Mouse (Mus musculus) B cell, adult 2 months (primary cell): Measurements from ENCODE around the gene Atp5h.
A peak's percentile ranks its signal among the peaks of the same experiment; 100 is the strongest.

Source experiments
- DNase-seq, 2 experiments: peaks; one replicate each; pipeline ENCODE4 v3.0.0; 2022

Atp5h gene

GRCm38 (mm10) chr11:115437571-115438122, 17.9 kb upstream of the Atp5h start:
- no peak for DNase-seq

GRCm38 (mm10) chr11:115435596-115436337, 16.0 kb upstream of the Atp5h start:
- DNase-seq: no peak

- no peak for DNase-seq
These were observed 13.6 kb upstream of the Atp5h start for GRCm38 (mm10) chr11:115433342-115433741.

- DNase-seq: no peak
These were observed 13.1 kb upstream of the Atp5h start for GRCm38 (mm10) chr11:115432814-115433213.

- DNase-seq: no peak
These were observed 10.8 kb upstream of the Atp5h start for GRCm38 (mm10) chr11:115430561-115430960.

GRCm38 (mm10) chr11:115429307-115429706, 9.5 kb upstream of the Atp5h start:
- DNase-seq: no peak

GRCm38 (mm10) chr11:115427482-115428331, 7.9 kb upstream of the Atp5h start:
- DNase-seq: peak; percentile 61 to 63

- no peak for DNase-seq
These were observed 5.9 kb upstream of the Atp5h start for GRCm38 (mm10) chr11:115425671-115426070.

- no peak for DNase-seq
These were observed 4.9 kb upstream of the Atp5h start for GRCm38 (mm10) chr11:115424666-115425065.

- DNase-seq: no peak
These were observed 3.3 kb upstream of the Atp5h start for GRCm38 (mm10) chr11:115423091-115423490.

- no peak for DNase-seq
These were observed 2.2 kb upstream of the Atp5h start for GRCm38 (mm10) chr11:115421972-115422371.

- no peak for DNase-seq
These were observed 1.6 kb upstream of the Atp5h start for GRCm38 (mm10) chr11:115421328-115421727.

- peak; percentile 35 to 39 for DNase-seq
These were observed 801 bp upstream of the Atp5h start for GRCm38 (mm10) chr11:115420336-115421190.

GRCm38 (mm10) chr11:115409556-115409955, 10.2 kb downstream of the Atp5h start:
- no peak for DNase-seq

- no peak for DNase-seq
These were observed 11.4 kb downstream of the Atp5h start for GRCm38 (mm10) chr11:115408266-115408920.

- no peak for DNase-seq
These were observed 12.8 kb downstream of the Atp5h start for GRCm38 (mm10) chr11:115406858-115407401.

- DNase-seq: no peak
These were observed 14.0 kb downstream of the Atp5h start for GRCm38 (mm10) chr11:115405723-115406122.

- peak; percentile 86 to 90 for DNase-seq
These were observed 16.2 kb downstream of the Atp5h start, which contains the start of gene Mrpl58 for GRCm38 (mm10) chr11:115403338-115404124. TSS of gene Mrpl58 (plus strand) at chr11:115403752.

GRCm38 (mm10) chr11:115400630-115401391, 19.0 kb downstream of the Atp5h start:
- no peak for DNase-seq

GRCm38 (mm10) chr11:115400126-115400525, 19.6 kb downstream of the Atp5h start:
- no peak for DNase-seq
